Mouse (Mus musculus) ES-E14 (cell line): Measurements from ENCODE around the gene Prkcq.

Experiments
- CHD2 ChIP-seq: IDR thresholded peaks from 2 replicates; pipeline ENCODE4 v1.6.1; 2014; ENCODE audit warnings: mild to moderate bottlenecking, low read depth, low read length, inconsistent platforms
- HCFC1 ChIP-seq: IDR thresholded peaks from 2 replicates; pipeline ENCODE4 v1.6.1; 2012; ENCODE audit warnings: low read length, inconsistent platforms, borderline replicate concordance; ENCODE audit not compliant: insufficient read depth
- MAFK ChIP-seq: IDR thresholded peaks from 2 replicates; pipeline ENCODE4 v1.6.1; 2014; ENCODE audit warnings: mild to moderate bottlenecking, low read depth, low read length, inconsistent platforms; ENCODE audit not compliant: insufficient read depth
- ZC3H11A ChIP-seq: IDR thresholded peaks from 2 replicates; pipeline ENCODE4 v1.6.1; 2012; ENCODE audit warnings: low read depth, mild to moderate bottlenecking, inconsistent platforms, low read length, borderline replicate concordance
- ZNF384 ChIP-seq: IDR thresholded peaks from 2 replicates; pipeline ENCODE4 v1.6.1; 2012; ENCODE audit warnings: low read depth, low read length, inconsistent platforms

- TF ChIP-seq ZC3H11A = no peak
- TF ChIP-seq ZNF384 = no peak
- TF ChIP-seq CHD2 = no peak
- no peak for TF ChIP-seq MAFK
- no peak for TF ChIP-seq HCFC1
These were observed 66.3 kb downstream of the Prkcq start for GRCm38 (mm10) chr2:11238254-11238653.
